ENCODE assay signal across 7 mouse cellular contexts in the genomic region with DNA sequence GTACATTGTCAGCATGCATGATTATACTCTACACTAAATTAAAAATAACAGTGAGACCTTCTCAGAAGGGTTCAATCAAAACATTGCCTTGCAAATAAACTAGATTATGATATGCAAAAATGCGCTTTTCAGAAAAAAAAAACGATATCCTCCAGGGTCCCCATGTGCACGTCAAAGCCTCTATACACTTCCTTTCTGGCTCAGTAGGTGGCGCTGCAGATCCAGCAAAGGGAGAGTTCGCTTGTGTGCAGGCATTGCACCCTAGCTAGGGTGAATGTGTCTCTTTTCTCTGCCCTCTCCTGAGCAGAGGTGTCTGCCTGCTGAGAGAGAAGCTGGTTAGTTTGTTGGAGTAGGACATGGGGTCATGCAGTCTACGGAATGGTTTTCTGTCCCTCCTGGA.
DNase-seq lines count a peak whose midpoint lies in the region; ATAC-seq lines count a peak whose summit lies in the region.

No protein-coding gene starts in this region.

- no peak overlapping the region for H3K27ac ChIP-seq in intestine, embryonic 15.5 days
- no peak overlapping the region for H3K27ac ChIP-seq in midbrain, embryonic 12.5 days (replicated peaks)

- no peak overlapping the region for H3K4me3 ChIP-seq in intestine, embryonic 15.5 days (replicated peaks)
- no peak overlapping the region for H3K4me3 ChIP-seq in midbrain, embryonic 12.5 days

- H3K9me3 ChIP-seq in intestine, embryonic 15.5 days = no peaks in the 10 kb centered on the region
- no peaks in the 10 kb centered on the region for H3K9me3 ChIP-seq in midbrain, embryonic 12.5 days

- 0 out of 2 replicates have a peak, but pooled peaks cover 3% of the 10 kb centered on the region for H3K27me3 ChIP-seq in intestine, embryonic 15.5 days (replicated peaks)
- H3K27me3 ChIP-seq in midbrain, embryonic 12.5 days = no peaks in the 10 kb centered on the region

- DNase-seq in adipocyte (ENCODE audit: low spot score) = peak; percentile 91
- DNase-seq in cerebellum, postnatal 4 days (ENCODE audit: low spot score in 2 of 2) = peak; percentile 86 to 88
- peak; percentile 84 for DNase-seq in gastrocnemius, postnatal 10 days
- DNase-seq in left cerebral cortex, postnatal 10 days (ENCODE audit: extremely low spot score in 1 of 2, low spot score in 2 of 2) = peak; percentile 79 to 87
- peak; percentile 56 for DNase-seq in skeletal muscle tissue, adult 2 months (ENCODE audit: low read depth, low spot score)

- H3K4me1 ChIP-seq in intestine, embryonic 15.5 days (replicated peaks) = no peaks in the 10 kb centered on the region
- no peaks in the 10 kb centered on the region for H3K4me1 ChIP-seq in midbrain, embryonic 12.5 days

- H3K4me2 ChIP-seq in intestine, embryonic 15.5 days (replicated peaks) = no peak overlapping the region
- no peak overlapping the region for H3K4me2 ChIP-seq in midbrain, embryonic 12.5 days (replicated peaks)

- peak; percentile 80 for ATAC-seq in intestine, embryonic 15.5 days
- peak; percentile 87 for ATAC-seq in midbrain, embryonic 12.5 days (ENCODE audit: low FRiP score, low read depth)

- H3K9ac ChIP-seq in intestine, embryonic 15.5 days = no peak overlapping the region
- H3K9ac ChIP-seq in midbrain, embryonic 12.5 days (replicated peaks) = no peak overlapping the region

- intact Hi-C loops in left cerebral cortex, postnatal 10 days (cut with DNase I) = loop anchor here (5.0 to 10.0 kb wide), 5 partner anchors 55 to 720 kb away; partner anchors contain the start of genes Asah2, Minpp1 and Sgms1

- 11% methylated on average over 6 of the region's 6 CpGs for WGBS in intestine, embryonic 15.5 days
- whole genome bisulfite sequencing in midbrain, embryonic 12.5 days = 9% methylated on average over 6 of the region's 6 CpGs

- no peaks in the 10 kb centered on the region for H3K36me3 ChIP-seq in intestine, embryonic 15.5 days
- no peaks in the 10 kb centered on the region for H3K36me3 ChIP-seq in midbrain, embryonic 12.5 days
